Mouse (Mus musculus) liver, postnatal 0 days (tissue): Measurements from ENCODE around the gene Ech1.

Experiments used
- CTCF ChIP-seq: sonication (generic); IDR thresholded peaks from 2 replicates; pipeline ENCODE4 v1.5.1; 2016; ENCODE audit warnings: antibody characterized with exemption, low read depth
- EP300 ChIP-seq: IDR thresholded peaks from 2 replicates; pipeline ENCODE4 v1.6.1; 2016; ENCODE audit warnings: antibody characterized with exemption, low read depth, mild to moderate bottlenecking

- TF ChIP-seq CTCF (peak; percentile 60), EP300 (no peak)
Measured at GRCm38 (mm10) chr7:28793834-28794233, 31.2 kb upstream of the Ech1 start.
